Mouse (Mus musculus) thymus, adult 2 months (tissue): ENCODE data around the gene Kif13a.

Source experiments
- CTCF ChIP-seq: fragments of 200-500 bp; IDR thresholded peaks from 2 replicates; pipeline ENCODE4 v1.5.1; 2012; ENCODE audit warnings: mild to moderate bottlenecking, control low read depth, low read length, moderate library complexity, borderline replicate concordance; ENCODE audit not compliant: control insufficient read depth, poor library complexity, insufficient read depth; ENCODE audit errors: extremely low read depth
- POLR2A ChIP-seq: fragments of 200-500 bp; IDR thresholded peaks from 2 replicates; pipeline ENCODE4 v1.6.1; 2012; ENCODE audit warnings: mild to moderate bottlenecking, low read length, control low read depth, moderate library complexity; ENCODE audit not compliant: control insufficient read depth, poor library complexity, insufficient read depth; ENCODE audit errors: extremely low read depth

- TF ChIP-seq CTCF (no peak), POLR2A (no peak)
Measured at GRCm38 (mm10) chr13:46832956-46833355, 96.7 kb downstream of the Kif13a start.
